Mouse (Mus musculus): ENCODE results near the gene Dst.
A peak's percentile ranks its signal among the peaks of the same experiment; 100 is the strongest.

Dst gene

DNA sequence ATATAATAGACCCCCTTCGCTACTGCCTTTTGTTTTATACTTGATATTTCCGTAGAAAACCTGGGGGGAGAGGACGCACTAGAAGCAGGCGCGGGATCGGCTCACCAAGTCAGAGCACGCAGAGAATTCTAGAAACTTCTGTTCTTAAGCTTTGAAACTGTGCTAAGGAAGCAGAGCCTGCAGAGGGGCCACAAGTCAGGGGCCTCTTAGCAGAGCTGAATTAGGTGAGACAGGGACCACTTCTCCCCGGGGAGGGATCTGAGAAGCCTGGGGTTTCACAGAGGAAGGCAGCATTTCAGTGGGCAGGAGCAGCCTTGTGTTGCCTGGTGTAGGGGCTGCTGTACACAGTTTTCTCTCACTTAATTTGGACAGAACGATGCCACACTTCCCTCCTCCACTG is 115.1 kb downstream of the Dst start:
- DNase-seq (ENCODE audit: low read depth, low spot score) = no peak

- DNase-seq (ENCODE audit: low read depth, low spot score) = no peak
Observed at GRCm38 (mm10) chr1:34025879-34026278, 117.9 kb downstream of the Dst start.

DNA sequence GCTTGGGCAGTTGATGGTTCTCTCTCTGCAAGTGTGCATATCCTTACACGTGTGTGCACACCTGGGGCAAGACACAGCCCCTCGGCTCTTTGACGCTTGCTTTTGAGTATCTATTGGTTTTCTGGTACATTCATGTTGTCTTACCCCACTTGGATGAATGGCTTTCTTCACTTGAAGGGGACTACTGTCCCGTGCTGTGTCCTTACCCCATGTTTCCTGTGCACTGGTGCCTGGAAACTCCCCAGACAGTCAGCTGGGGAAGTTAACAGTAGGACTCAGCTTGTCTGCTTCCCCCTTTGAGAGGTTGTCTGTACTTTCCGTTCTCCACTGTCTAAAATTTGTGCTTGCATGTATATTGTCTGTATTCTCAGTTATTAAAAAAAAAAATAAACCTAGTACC is 120.7 kb downstream of the Dst start:
- DNase-seq (ENCODE audit: low read depth, low spot score) = no peak

DNA sequence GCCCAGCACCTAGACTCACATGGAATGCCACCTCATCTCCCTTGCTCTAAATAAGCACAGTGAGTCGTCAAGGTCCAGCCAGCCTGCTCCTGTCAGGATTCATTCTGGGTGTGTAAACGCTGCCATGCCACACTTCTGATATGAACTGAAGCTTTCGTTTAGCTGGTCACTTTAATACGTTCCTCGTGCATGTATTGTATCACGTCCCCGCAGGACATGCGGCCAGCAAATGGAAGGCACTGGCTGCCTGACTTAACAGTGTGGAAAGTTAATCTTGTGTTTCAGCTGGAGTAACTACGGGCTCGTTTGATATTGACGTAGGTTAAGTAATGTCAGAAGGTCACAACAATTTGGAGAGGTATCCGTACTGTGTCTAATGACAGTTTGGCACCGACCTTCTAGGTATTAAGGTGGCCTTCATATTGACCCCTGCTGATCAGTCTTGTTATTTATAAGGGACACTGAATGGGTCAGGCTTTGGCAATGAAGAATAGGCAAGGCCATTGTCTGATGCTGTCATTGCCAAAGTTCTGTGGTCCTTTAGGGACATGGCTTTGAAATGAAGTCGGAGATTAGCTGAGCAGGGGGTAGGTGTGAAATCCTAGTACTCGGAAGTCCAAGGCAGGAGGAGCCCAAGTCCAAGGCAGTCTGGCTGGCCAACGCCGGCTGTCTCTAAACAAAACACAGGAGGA is 122.5 kb downstream of the Dst start:
- DNase-seq (ENCODE audit: low read depth, low spot score) = no peak

DNA sequence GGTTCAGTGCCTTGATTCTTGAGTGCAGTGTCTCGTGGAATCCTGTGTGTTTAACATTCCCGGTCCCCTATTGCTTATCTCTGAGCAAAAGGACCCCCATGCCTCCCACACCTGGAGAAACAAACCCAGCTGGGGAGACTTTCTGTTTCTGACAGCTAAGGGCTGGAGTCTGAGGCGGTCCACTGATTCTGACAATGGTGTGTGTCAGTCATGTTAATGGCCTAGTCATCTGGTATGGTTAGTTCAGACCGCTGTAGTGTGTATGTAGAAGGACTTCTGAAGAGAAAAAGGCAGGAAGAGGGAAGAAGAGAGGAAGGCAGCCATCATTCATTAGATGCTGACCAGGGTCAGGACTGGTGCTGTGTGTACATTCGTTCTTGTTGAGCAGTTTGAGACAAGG is 125.0 kb downstream of the Dst start:
- DNase-seq (ENCODE audit: low read depth, low spot score) = no peak

DNA sequence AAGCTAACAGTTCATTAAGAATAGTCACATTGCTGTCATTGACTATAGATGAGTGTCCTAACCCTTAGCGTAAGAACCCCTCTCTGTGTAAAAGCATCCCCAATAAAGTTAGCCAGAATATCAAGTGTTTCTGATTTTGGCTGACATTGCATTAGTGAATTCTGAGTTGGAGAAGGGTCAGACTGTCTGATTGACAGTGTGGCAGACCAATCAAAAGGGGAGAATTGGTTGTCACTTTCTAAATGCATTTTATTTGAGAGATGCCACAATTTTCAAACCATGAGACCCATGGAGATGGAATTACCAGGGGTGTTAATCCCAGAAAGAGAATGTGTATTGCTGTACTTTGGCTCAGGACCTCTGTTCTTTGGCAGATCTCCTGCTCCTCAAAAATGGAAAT is 125.5 kb downstream of the Dst start:
- no peak for DNase-seq (ENCODE audit: low read depth, low spot score)

- no peak for DNase-seq (ENCODE audit: low read depth, low spot score)
Observed at GRCm38 (mm10) chr1:34033958-34034357, 125.9 kb downstream of the Dst start.

DNA sequence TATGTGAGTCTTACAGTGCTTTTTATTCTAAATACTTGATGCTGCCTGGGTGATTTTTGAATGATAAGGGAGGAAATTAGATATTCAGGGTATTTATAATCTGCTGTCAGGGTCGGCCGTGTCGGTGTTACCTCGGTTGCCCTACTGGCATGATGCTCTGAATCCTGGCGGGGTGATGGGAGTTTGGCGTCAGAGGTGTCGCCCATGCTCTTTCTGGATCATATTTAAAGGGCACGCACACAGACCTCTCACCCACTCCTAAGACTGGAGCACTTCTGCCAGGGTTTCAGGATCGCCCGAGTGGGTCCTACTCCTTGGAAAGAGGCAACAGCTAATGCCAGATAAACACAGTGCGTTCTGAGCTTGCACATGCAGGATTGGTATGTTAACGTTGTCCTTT is 128.1 kb downstream of the Dst start:
- DNase-seq (ENCODE audit: low read depth, low spot score) = no peak

DNA sequence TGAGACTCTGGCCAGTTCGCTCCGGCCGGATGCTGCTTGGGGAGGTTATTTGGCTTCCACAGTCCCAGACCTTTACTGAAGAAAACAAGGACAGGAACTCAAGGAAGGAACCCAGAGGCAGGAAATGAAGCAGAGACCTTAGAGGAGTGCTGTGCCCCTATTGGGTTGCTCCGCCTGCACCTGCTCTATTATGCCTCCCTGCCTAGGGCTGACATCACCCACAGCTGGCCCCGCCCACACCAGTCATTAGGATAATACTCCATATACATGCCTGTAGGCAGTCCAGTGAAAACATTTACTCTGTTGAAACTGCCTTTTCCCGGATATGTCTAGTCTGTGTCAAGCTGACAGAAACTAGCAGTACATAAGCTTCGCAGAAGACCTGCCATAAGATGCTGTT is 130.5 kb downstream of the Dst start:
- DNase-seq (ENCODE audit: low read depth, low spot score) = peak; percentile 26

DNA sequence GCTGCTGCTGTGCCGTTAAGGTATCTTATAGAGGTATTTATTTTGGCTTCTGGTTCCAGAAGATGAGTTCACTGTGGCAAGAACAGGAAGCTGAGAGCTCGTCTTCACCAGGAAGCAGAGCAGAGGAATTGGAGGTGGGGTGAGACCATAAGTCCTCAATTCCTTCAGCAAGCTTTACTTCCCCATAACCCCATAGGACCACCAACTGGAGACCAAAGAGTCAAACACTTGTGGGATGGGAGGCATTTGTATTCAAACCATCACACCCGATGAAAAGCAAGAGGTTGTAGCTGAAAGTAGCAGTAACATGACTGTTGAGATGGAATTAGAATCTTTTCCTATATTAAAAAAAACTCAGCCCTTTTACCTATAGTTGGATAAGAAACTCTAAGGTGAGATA is 132.0 kb downstream of the Dst start:
- DNase-seq (ENCODE audit: low read depth, low spot score) = no peak

GRCm38 (mm10) chr1:34040901-34041721 is 133.1 kb downstream of the Dst start:
- no peak for DNase-seq (ENCODE audit: low read depth, low spot score)

DNA sequence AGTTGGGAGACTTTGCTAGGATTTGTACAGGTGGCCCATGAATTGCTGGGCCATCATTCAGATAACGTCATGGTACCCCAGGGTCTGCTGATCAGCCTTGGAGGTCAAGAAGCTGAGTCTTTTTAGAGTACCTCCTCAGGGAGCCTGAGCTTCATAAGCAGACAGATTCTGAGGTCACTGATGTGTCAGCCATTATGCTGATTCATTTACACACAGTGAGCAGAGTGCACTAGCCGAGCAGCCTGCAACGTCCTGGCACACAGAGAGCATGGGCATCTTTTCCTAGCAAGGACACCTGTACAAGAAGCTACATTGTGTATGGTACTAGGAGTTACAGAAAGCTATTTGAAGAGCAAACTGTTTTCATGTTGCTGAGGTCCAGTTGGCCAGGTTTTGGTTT is 134.3 kb downstream of the Dst start:
- DNase-seq (ENCODE audit: low read depth, low spot score) = no peak

GRCm38 (mm10) chr1:34043327-34043726 is 135.3 kb downstream of the Dst start:
- DNase-seq (ENCODE audit: low read depth, low spot score) = no peak

- DNase-seq (ENCODE audit: low read depth, low spot score) = no peak
Observed at GRCm38 (mm10) chr1:34043836-34044550, 136.0 kb downstream of the Dst start.

DNA sequence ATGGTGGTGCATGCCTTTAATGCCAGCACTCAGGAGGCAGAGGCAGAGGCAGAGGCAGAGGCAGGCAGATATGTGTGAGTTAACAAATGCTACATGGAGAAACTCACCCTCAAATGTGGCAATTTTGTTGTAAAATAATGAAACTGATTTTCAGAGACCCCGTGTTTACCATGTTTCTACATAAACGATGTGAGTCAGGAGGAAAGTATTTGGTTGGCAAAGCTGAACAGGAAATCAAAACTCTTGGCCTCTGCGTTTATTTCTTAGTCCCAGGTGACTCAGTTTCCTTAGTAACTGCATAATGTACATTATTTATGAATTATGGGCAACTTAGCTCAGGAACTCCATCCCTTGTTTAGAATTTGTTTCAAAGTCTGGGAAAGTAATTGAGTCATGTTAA is 136.7 kb downstream of the Dst start:
- DNase-seq (ENCODE audit: low read depth, low spot score) = no peak

GRCm38 (mm10) chr1:34047285-34047684 is 139.3 kb downstream of the Dst start:
- DNase-seq (ENCODE audit: low read depth, low spot score) = no peak

DNA sequence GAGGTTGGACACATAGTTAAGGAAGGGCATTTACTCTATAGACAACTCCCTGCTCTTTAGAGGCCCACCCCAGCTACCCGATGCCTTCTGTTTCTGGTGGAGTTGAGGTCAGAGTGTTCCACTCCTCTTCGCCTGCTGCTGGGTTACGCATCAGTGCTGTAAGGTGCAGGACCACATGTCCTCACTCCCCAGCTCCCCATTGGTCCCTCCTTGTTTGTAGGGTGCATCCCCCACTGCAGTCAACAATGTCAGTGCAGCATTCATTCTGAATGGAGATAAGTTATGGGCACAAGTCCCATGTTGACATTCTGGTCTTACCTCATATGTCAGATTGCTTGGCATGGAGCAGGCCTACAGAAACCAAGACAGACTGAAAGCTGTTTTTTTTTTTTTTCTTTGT is 143.2 kb downstream of the Dst start:
- no peak for DNase-seq (ENCODE audit: low read depth, low spot score)

GRCm38 (mm10) chr1:34052422-34052821 is 144.4 kb downstream of the Dst start:
- DNase-seq (ENCODE audit: low read depth, low spot score) = no peak

DNA sequence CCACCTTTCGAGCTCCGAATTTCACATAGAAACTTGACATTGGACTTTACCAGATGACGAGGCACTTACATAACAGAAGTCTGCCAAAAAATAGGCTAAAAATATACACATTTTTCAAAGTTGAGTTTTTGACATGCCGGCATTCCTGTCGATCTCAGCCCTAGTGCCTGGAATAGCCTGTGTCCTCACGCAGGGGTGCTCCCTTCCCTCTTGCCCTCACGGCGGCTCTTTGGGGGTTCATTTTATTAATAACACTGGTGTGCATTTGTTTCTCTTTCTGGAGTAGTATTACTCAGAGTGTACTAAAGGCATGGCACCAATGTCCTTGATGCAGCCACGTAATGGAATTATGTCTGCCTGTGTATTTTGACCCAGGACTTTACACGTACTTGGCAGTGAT is 146.9 kb downstream of the Dst start:
- no peak for DNase-seq (ENCODE audit: low read depth, low spot score)

GRCm38 (mm10) chr1:34056658-34057057 is 148.6 kb downstream of the Dst start:
- DNase-seq (ENCODE audit: low read depth, low spot score) = no peak

GRCm38 (mm10) chr1:34059231-34059630 is 151.2 kb downstream of the Dst start:
- no peak for DNase-seq (ENCODE audit: low read depth, low spot score)

DNA sequence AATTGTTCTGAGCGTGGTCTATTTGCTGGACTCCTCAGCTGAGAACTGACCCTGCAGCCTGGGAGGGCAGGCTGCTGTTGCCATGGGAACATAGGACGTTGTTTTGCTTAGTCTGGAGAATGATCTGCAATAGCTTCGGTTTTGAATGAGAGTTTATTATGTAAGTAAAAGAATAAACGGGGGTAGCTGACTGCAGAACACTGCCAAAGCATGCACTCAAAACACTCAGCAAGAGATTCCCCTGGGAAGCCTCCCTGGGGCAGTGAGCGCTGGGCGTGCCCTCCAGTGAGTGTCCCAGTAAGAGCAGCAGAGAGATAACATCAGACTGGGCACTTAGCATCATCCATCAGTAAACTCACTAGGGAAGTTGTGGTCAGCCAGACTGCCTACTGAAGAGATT is 152.4 kb downstream of the Dst start:
- no peak for DNase-seq (ENCODE audit: low read depth, low spot score)

GRCm38 (mm10) chr1:34061078-34061477 is 153.1 kb downstream of the Dst start:
- peak; percentile 53 for DNase-seq (ENCODE audit: low read depth, low spot score)

Measured in WW6 (cell line).